In the genomic region with DNA sequence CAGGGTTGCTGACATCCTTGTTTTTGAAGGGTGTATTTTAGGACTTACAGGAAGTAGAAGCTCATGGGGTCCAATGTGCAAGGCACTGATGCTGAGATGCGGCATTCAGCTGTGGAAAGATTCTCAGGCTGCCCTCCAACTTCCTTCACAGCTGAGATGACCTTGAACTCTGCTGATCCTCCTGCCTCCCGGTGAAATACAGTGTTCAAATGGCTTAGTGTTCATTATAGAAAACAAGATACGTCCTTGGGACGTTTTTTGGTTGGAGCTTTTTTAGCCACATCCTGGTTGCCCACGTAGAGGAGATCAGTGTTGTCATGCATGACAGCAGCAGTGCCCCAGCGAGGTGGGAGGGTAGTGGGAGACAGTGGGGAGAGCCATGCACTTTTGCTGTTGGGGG, we compare ENCODE assay signal across 10 mouse cellular contexts. TPM values are rescaled to one million over a fixed set of nuclear protein-coding genes. Genes with fewer than 3 reads are reported as not detected.
DNase-seq lines count a peak whose midpoint lies in the region; ATAC-seq lines count a peak whose summit lies in the region.
"Had no signal": no experiment of that assay in that cellular context is flagged by ENCODE, and none has a peak within 500 bp of the region (broad histone marks: within the 10 kb centered on the region; RNA-seq: fewer than 3 reads in every experiment).

No protein-coding gene starts in this region.

- WGBS in heart, embryonic 16.5 days: 30% methylated on average over 6 of the region's 6 CpGs
- WGBS in neural tube, embryonic 12.5 days: 70% methylated on average over 6 of the region's 6 CpGs
- WGBS in neural tube, embryonic 13.5 days: 61% methylated on average over 6 of the region's 6 CpGs

- H3K4me3 ChIP-seq in heart, embryonic 16.5 days (ENCODE audit: low read length): 0 out of 2 replicates have a peak overlapping the region, but pooled peaks have one; percentile 7
- H3K4me3 ChIP-seq in neural tube, embryonic 12.5 days: no peak overlapping the region
- 0 out of 2 replicates have a peak overlapping the region, but pooled peaks have one; percentile 1 for H3K4me3 ChIP-seq in neural tube, embryonic 13.5 days
- H3K4me3 ChIP-seq: heart, adult 2 months had no signal

- H3K9me3 ChIP-seq in heart, embryonic 16.5 days (replicated peaks; ENCODE audit: control insufficient read depth, low read length): no peaks in the 10 kb centered on the region
- H3K9me3 ChIP-seq in neural tube, embryonic 12.5 days: no peaks in the 10 kb centered on the region
- no peaks in the 10 kb centered on the region for H3K9me3 ChIP-seq in neural tube, embryonic 13.5 days

- peaks cover 8% of the 10 kb centered on the region for H3K36me3 ChIP-seq in heart, embryonic 16.5 days (ENCODE audit: control insufficient read depth, insufficient read depth)
- H3K36me3 ChIP-seq in neural tube, embryonic 12.5 days: peaks cover 46% of the 10 kb centered on the region
- H3K36me3 ChIP-seq in neural tube, embryonic 13.5 days: peaks cover 53% of the 10 kb centered on the region

- peak overlapping the region; percentile 33 for H3K4me2 ChIP-seq in heart, embryonic 16.5 days (ENCODE audit: low read depth, low read length)
- H3K4me2 ChIP-seq in neural tube, embryonic 12.5 days (replicated peaks): peak overlapping the region; percentile 85
- peak overlapping the region; percentile 27; the same call in 1 of the 2 replicates for H3K4me2 ChIP-seq in neural tube, embryonic 13.5 days

- no peaks in the 10 kb centered on the region for H3K27me3 ChIP-seq in heart, embryonic 16.5 days (ENCODE audit: control insufficient read depth, insufficient read depth, low read length)
- H3K27me3 ChIP-seq in neural tube, embryonic 12.5 days (replicated peaks): no peaks in the 10 kb centered on the region
- no peaks in the 10 kb centered on the region for H3K27me3 ChIP-seq in neural tube, embryonic 13.5 days

- H3K27ac ChIP-seq in heart, embryonic 16.5 days (ENCODE audit: low read length): peak overlapping the region; percentile 43; the same call in 1 of the 2 replicates
- no peak overlapping the region for H3K27ac ChIP-seq in neural tube, embryonic 12.5 days
- no peak overlapping the region for H3K27ac ChIP-seq in neural tube, embryonic 13.5 days (replicated peaks)
- H3K27ac ChIP-seq: liver, embryonic 14.5 days had no signal

- peaks cover 85% of the 10 kb centered on the region for H3K4me1 ChIP-seq in heart, embryonic 16.5 days (ENCODE audit: control insufficient read depth, insufficient read depth, low read length)
- H3K4me1 ChIP-seq in neural tube, embryonic 12.5 days: peaks cover 79% of the 10 kb centered on the region
- H3K4me1 ChIP-seq in neural tube, embryonic 13.5 days (replicated peaks): peaks cover 85% of the 10 kb centered on the region

- ATAC-seq in heart, embryonic 16.5 days (replicated peaks; ENCODE audit: extremely low read depth, insufficient read depth, low FRiP score): no peak
- no peak for ATAC-seq in neural tube, embryonic 12.5 days (ENCODE audit: low FRiP score, low read depth)
- ATAC-seq in inflammation-experienced regulatory T-cells, adult 6 months: peak; percentile 71
- no peak for ATAC-seq in neural tube, embryonic 13.5 days (ENCODE audit: low read depth)

- no peak for DNase-seq in heart, adult 9 months (ENCODE audit: low spot score in 2 of 2)
- DNase-seq in neural tube, embryonic 10.5 days (ENCODE audit: extremely low spot score, low spot score): no peak
- no peak for DNase-seq in ovary, postnatal 10 days (ENCODE audit: low spot score)
- no peak for DNase-seq in cerebellum, postnatal 36 days

- peak overlapping the region; percentile 35; the same call in 1 of the 2 replicates for H3K9ac ChIP-seq in heart, embryonic 16.5 days (ENCODE audit: low read length)
- no peak overlapping the region for H3K9ac ChIP-seq in neural tube, embryonic 12.5 days
- H3K9ac ChIP-seq in neural tube, embryonic 13.5 days: peak overlapping the region; percentile 54
- H3K9ac ChIP-seq: liver, embryonic 14.5 days had no signal

RNA-seq across cellular contexts. Expression of a gene that starts 5.1 kb away (rescaled TPM):
- polyA plus RNA-seq in heart, embryonic 16.5 days (2015; fragmentation: Nextera tagmentation; extraction: Ambion mirVana): 237 and 248 TPM in 2 replicates
- polyA plus RNA-seq in neural tube, embryonic 12.5 days (2016; fragmentation: Nextera tagmentation; extraction: Ambion mirVana): 306 and 318 TPM in 2 replicates
- 10 to 100 TPM; 57.8 to 90.1 (median 81.4) TPM for polyA plus RNA-seq in inflammation-experienced regulatory T-cells, adult 6 months (2017; shearing (Covaris generic))
- polyA plus RNA-seq in neural tube, embryonic 13.5 days (2015; fragmentation: Nextera tagmentation; extraction: Ambion mirVana): 209 and 226 TPM in 2 replicates

RNA-seq across cellular contexts. Expression of a gene that starts 22.6 kb away (rescaled TPM):
- polyA plus RNA-seq in heart, embryonic 16.5 days (2015; fragmentation: Nextera tagmentation; extraction: Ambion mirVana): 0.12 and 0.56 TPM in 2 replicates
- polyA plus RNA-seq in neural tube, embryonic 12.5 days (2016; fragmentation: Nextera tagmentation; extraction: Ambion mirVana): not detected in 2 replicates
- polyA plus RNA-seq in inflammation-experienced regulatory T-cells, adult 6 months (2017; shearing (Covaris generic)): under 1 TPM in 2 of 3 experiments, not detected in 1; 0.26 to 0.63 TPM
- 0.46 and 0.69 TPM in 2 replicates for polyA plus RNA-seq in neural tube, embryonic 13.5 days (2015; fragmentation: Nextera tagmentation; extraction: Ambion mirVana)

RNA-seq across cellular contexts. Expression of a gene that starts 43.4 kb away (rescaled TPM):
- 3.8 and 5.7 TPM in 2 replicates for polyA plus RNA-seq in heart, embryonic 16.5 days (2015; fragmentation: Nextera tagmentation; extraction: Ambion mirVana)
- 4.5 and 4.9 TPM in 2 replicates for polyA plus RNA-seq in neural tube, embryonic 12.5 days (2016; fragmentation: Nextera tagmentation; extraction: Ambion mirVana)
- polyA plus RNA-seq in inflammation-experienced regulatory T-cells, adult 6 months (2017; shearing (Covaris generic)): 10 to 100 TPM; 31.9 to 54.2 (median 48.9) TPM
- polyA plus RNA-seq in neural tube, embryonic 13.5 days (2015; fragmentation: Nextera tagmentation; extraction: Ambion mirVana): 2.1 and 2.2 TPM in 2 replicates

Comparison
In these comparisons a context has a peak if more than half of its experiments do, and no peak if none do; other contexts are left out.
1. H3K4me2 ChIP-seq: peak in every context shown above with its lines; median percentile 85 in neural tube, embryonic 12.5 days; 33 in heart, embryonic 16.5 days; 27 in neural tube, embryonic 13.5 days.